Mouse (Mus musculus): ENCODE results near the gene Ush1g. TPM values are rescaled to one million over a fixed set of nuclear protein-coding genes. Genes with fewer than 3 reads are reported as not detected.

The Ush1g gene
- polyA plus RNA-seq, 1 experiment, result 0.24 TPM

DNA sequence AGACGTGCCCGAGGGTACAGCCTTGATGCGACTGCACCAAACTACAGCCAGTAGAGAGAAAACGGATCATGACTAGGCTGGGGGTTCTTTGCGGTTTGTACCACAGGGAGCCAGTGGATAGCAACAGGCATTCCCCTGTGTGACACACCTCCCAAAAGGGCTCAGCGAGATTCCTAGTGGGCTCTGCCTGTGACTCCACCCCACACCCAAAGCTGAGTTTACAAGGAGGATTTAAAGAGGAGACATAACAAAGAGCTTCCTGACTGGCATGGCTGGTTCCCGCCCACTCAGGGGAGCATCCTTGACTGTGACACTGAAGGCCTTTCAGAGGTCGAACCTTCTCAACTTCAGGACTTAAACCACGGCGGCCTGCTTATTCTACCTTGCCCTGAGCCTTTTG, 30.3 kb downstream of the Ush1g start:
- H3K9me3 ChIP-seq (replicated peaks; ENCODE audit: control insufficient read depth, insufficient read depth, low read length, poor library complexity, severe bottlenecking), result no peaks in the 10 kb centered on the region
- no peak overlapping the region for H3K4me3 ChIP-seq (ENCODE audit: low read depth, low read length)
- H3K4me1 ChIP-seq (ENCODE audit: control insufficient read depth, insufficient read depth, low read length), result peaks cover 15% of the 10 kb centered on the region
- no peaks in the 10 kb centered on the region for H3K27me3 ChIP-seq (ENCODE audit: control insufficient read depth, insufficient read depth, low read length, poor library complexity, severe bottlenecking)
- TF ChIP-seq CTCF (IDR thresholded peaks at IDR 0.05; ENCODE audit: low read depth, low read length) (no peak), POLR2A (IDR thresholded peaks at IDR 0.05; ENCODE audit: insufficient read depth, low read length) (no peak), EP300 (IDR thresholded peaks at IDR 0.05; ENCODE audit: insufficient read depth, low read depth, low read length) (no peak)
- no peak overlapping the region for H3K9ac ChIP-seq (ENCODE audit: low read depth, poor library complexity, severe bottlenecking)
- H3K36me3 ChIP-seq (ENCODE audit: control insufficient read depth, insufficient read depth, low read length, poor library complexity, severe bottlenecking), result no peaks in the 10 kb centered on the region
- no peak overlapping the region for H3K27ac ChIP-seq (ENCODE audit: insufficient read depth, low read length)

DNA sequence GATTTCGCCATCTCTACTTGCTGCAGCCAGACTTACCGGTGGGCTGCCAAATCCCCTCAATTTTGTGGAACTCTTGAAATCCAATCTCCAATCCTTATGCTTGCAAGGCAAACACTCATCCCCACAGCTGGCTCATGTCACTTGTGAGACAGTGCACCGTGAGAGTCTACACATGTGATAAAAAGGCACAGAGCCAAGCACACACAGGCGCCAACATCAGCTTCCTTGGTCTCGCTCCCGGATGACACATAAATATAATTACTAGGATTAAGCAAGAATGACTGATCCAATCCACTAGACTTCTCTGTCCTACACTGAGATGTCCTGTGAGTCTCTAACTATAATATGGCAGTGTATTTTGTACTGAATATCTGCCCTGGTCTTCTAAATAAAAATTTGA, 30.9 kb downstream of the Ush1g start:
- H3K36me3 ChIP-seq (ENCODE audit: control insufficient read depth, insufficient read depth, low read length, poor library complexity, severe bottlenecking), result no peaks in the 10 kb centered on the region
- no peaks in the 10 kb centered on the region for H3K9me3 ChIP-seq (replicated peaks; ENCODE audit: control insufficient read depth, insufficient read depth, low read length, poor library complexity, severe bottlenecking)
- no peak overlapping the region for H3K4me3 ChIP-seq (ENCODE audit: low read depth, low read length)
- H3K27me3 ChIP-seq (ENCODE audit: control insufficient read depth, insufficient read depth, low read length, poor library complexity, severe bottlenecking), result no peaks in the 10 kb centered on the region
- TF ChIP-seq POLR2A (IDR thresholded peaks at IDR 0.05; ENCODE audit: insufficient read depth, low read length) (no peak), EP300 (IDR thresholded peaks at IDR 0.05; ENCODE audit: insufficient read depth, low read depth, low read length) (no peak), CTCF (IDR thresholded peaks at IDR 0.05; ENCODE audit: low read depth, low read length) (no peak)
- no peak overlapping the region for H3K27ac ChIP-seq (ENCODE audit: insufficient read depth, low read length)
- no peak overlapping the region for H3K9ac ChIP-seq (ENCODE audit: low read depth, poor library complexity, severe bottlenecking)
- H3K4me1 ChIP-seq (ENCODE audit: control insufficient read depth, insufficient read depth, low read length), result peaks cover 12% of the 10 kb centered on the region

- Histone ChIP-seq H3K9me3 (replicated peaks; ENCODE audit: control insufficient read depth, insufficient read depth, low read length, poor library complexity, severe bottlenecking) (no peaks in the 10 kb centered on the region), H3K27me3 (ENCODE audit: control insufficient read depth, insufficient read depth, low read length, poor library complexity, severe bottlenecking) (no peaks in the 10 kb centered on the region), H3K4me3 (ENCODE audit: low read depth, low read length) (no peak overlapping the region), H3K4me1 (ENCODE audit: control insufficient read depth, insufficient read depth, low read length) (peaks cover 12% of the 10 kb centered on the region), H3K9ac (ENCODE audit: low read depth, poor library complexity, severe bottlenecking) (no peak overlapping the region), H3K36me3 (ENCODE audit: control insufficient read depth, insufficient read depth, low read length, poor library complexity, severe bottlenecking) (no peaks in the 10 kb centered on the region), H3K27ac (ENCODE audit: insufficient read depth, low read length) (no peak overlapping the region)
- no peak for TF ChIP-seq EP300 (IDR thresholded peaks at IDR 0.05; ENCODE audit: insufficient read depth, low read depth, low read length)
- no peak for TF ChIP-seq POLR2A (IDR thresholded peaks at IDR 0.05; ENCODE audit: insufficient read depth, low read length)
- no peak for TF ChIP-seq CTCF (IDR thresholded peaks at IDR 0.05; ENCODE audit: low read depth, low read length)
Measured at GRCm38 (mm10) chr11:115290314-115290713, 31.5 kb downstream of the Ush1g start.

DNA sequence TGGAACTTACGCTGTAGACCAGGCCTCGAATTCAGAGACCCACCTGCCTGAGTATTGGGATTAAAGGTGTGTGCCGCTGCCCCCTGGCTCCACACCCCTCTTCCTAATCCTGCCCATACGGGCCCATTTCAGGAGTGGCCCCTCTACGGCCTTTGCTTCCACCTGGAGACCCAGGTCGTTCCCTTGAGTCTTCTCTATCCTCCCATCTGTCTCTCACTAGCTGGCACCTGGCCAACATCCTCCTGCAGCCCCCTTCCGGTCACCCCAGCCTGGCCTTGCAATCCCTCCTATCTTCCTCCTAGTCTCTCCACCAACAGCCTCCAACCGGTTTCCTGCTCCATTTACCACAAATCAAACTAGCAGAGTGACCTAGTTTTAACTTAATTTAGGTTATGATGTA, 32.0 kb downstream of the Ush1g start:
- H3K9me3 ChIP-seq (replicated peaks; ENCODE audit: control insufficient read depth, insufficient read depth, low read length, poor library complexity, severe bottlenecking), result no peaks in the 10 kb centered on the region
- no peaks in the 10 kb centered on the region for H3K36me3 ChIP-seq (ENCODE audit: control insufficient read depth, insufficient read depth, low read length, poor library complexity, severe bottlenecking)
- no peak overlapping the region for H3K27ac ChIP-seq (ENCODE audit: insufficient read depth, low read length)
- no peak overlapping the region for H3K9ac ChIP-seq (ENCODE audit: low read depth, poor library complexity, severe bottlenecking)
- H3K27me3 ChIP-seq (ENCODE audit: control insufficient read depth, insufficient read depth, low read length, poor library complexity, severe bottlenecking), result no peaks in the 10 kb centered on the region
- H3K4me1 ChIP-seq (ENCODE audit: control insufficient read depth, insufficient read depth, low read length), result peaks cover 12% of the 10 kb centered on the region
- TF ChIP-seq EP300 (IDR thresholded peaks at IDR 0.05; ENCODE audit: insufficient read depth, low read depth, low read length) (no peak), CTCF (IDR thresholded peaks at IDR 0.05; ENCODE audit: low read depth, low read length) (no peak), POLR2A (IDR thresholded peaks at IDR 0.05; ENCODE audit: insufficient read depth, low read length) (no peak)
- no peak overlapping the region for H3K4me3 ChIP-seq (ENCODE audit: low read depth, low read length)

- Histone ChIP-seq H3K9ac (ENCODE audit: low read depth, poor library complexity, severe bottlenecking) (no peak overlapping the region), H3K27ac (ENCODE audit: insufficient read depth, low read length) (no peak overlapping the region), H3K4me3 (ENCODE audit: low read depth, low read length) (no peak overlapping the region), H3K27me3 (ENCODE audit: control insufficient read depth, insufficient read depth, low read length, poor library complexity, severe bottlenecking) (no peaks in the 10 kb centered on the region), H3K36me3 (ENCODE audit: control insufficient read depth, insufficient read depth, low read length, poor library complexity, severe bottlenecking) (no peaks in the 10 kb centered on the region), H3K4me1 (ENCODE audit: control insufficient read depth, insufficient read depth, low read length) (peaks cover 7% of the 10 kb centered on the region), H3K9me3 (replicated peaks; ENCODE audit: control insufficient read depth, insufficient read depth, low read length, poor library complexity, severe bottlenecking) (no peaks in the 10 kb centered on the region)
- TF ChIP-seq CTCF (IDR thresholded peaks at IDR 0.05; ENCODE audit: low read depth, low read length), result no peak
- no peak for TF ChIP-seq EP300 (IDR thresholded peaks at IDR 0.05; ENCODE audit: insufficient read depth, low read depth, low read length)
- no peak for TF ChIP-seq POLR2A (IDR thresholded peaks at IDR 0.05; ENCODE audit: insufficient read depth, low read length)
Measured at GRCm38 (mm10) chr11:115288305-115288704, 33.5 kb downstream of the Ush1g start.

GRCm38 (mm10) chr11:115287386-115287785, 34.5 kb downstream of the Ush1g start:
- H3K4me1 ChIP-seq (ENCODE audit: control insufficient read depth, insufficient read depth, low read length), result peaks cover 6% of the 10 kb centered on the region
- no peaks in the 10 kb centered on the region for H3K9me3 ChIP-seq (replicated peaks; ENCODE audit: control insufficient read depth, insufficient read depth, low read length, poor library complexity, severe bottlenecking)
- TF ChIP-seq POLR2A (IDR thresholded peaks at IDR 0.05; ENCODE audit: insufficient read depth, low read length) (no peak), CTCF (IDR thresholded peaks at IDR 0.05; ENCODE audit: low read depth, low read length) (no peak), EP300 (IDR thresholded peaks at IDR 0.05; ENCODE audit: insufficient read depth, low read depth, low read length) (no peak)
- no peak overlapping the region for H3K9ac ChIP-seq (ENCODE audit: low read depth, poor library complexity, severe bottlenecking)
- H3K27ac ChIP-seq (ENCODE audit: insufficient read depth, low read length), result peak overlapping the region; percentile 10; the same call in 1 of the 2 replicates
- H3K4me3 ChIP-seq (ENCODE audit: low read depth, low read length), result no peak overlapping the region
- no peaks in the 10 kb centered on the region for H3K27me3 ChIP-seq (ENCODE audit: control insufficient read depth, insufficient read depth, low read length, poor library complexity, severe bottlenecking)
- H3K36me3 ChIP-seq (ENCODE audit: control insufficient read depth, insufficient read depth, low read length, poor library complexity, severe bottlenecking), result no peaks in the 10 kb centered on the region

All from ES-Bruce4 (cell line).